Comparison of ENCODE assay signal across 18 mouse cellular contexts in the genomic region with DNA sequence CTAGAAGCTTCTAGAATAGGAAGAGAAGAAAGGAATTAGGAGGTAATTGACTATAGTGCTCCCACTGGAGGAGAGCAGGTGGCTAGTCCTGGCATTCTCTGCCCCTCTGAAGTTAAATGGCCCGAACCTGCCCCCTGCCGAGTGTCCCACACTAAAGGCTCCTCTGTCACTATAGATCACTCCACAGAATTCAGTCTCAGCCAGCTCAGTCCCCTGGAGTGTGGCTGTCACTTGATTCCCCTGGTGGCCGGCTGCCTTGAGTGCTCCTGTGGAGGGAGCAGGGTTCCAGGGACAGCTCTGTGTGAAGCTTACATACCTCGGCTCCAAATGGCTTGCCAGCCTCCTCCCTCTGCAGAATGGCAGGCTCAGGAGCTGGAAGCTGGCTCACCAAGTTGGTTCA. TPM values are rescaled to one million over a fixed set of nuclear protein-coding genes. Genes with fewer than 3 reads are reported as not detected.
DNase-seq lines count a peak whose midpoint lies in the region; ATAC-seq lines count a peak whose summit lies in the region.
"Had no signal": no experiment of that assay in that cellular context is flagged by ENCODE, and none has a peak within 500 bp of the region (broad histone marks: within the 10 kb centered on the region; RNA-seq: fewer than 3 reads in every experiment).

No protein-coding gene starts in this region.

- no peak for ATAC-seq in forebrain, embryonic 16.5 days
- peak; percentile 35; the same call in 1 of the 2 replicates for ATAC-seq in hindbrain, embryonic 14.5 days (ENCODE audit: low FRiP score)
- ATAC-seq: liver, postnatal 0 days; midbrain, embryonic 13.5 days had no signal

- H3K9ac ChIP-seq in forebrain, embryonic 16.5 days (replicated peaks; ENCODE audit: low read depth, low read length), result no peak overlapping the region
- H3K9ac ChIP-seq in hindbrain, embryonic 14.5 days, result no peak overlapping the region
- H3K9ac ChIP-seq: embryonic facial prominence, embryonic 15.5 days; heart, embryonic 13.5 days; liver, postnatal 0 days; midbrain, embryonic 13.5 days had no signal

- H3K4me1 ChIP-seq in forebrain, embryonic 10.5 days, result peaks cover 28% of the 10 kb centered on the region
- H3K4me1 ChIP-seq in forebrain, embryonic 16.5 days (replicated peaks; ENCODE audit: control insufficient read depth, insufficient read depth, low read length), result peaks cover 22% of the 10 kb centered on the region
- peaks cover 13% of the 10 kb centered on the region; the same call in 1 of the 2 replicates for H3K4me1 ChIP-seq in hindbrain, embryonic 14.5 days (replicated peaks; ENCODE audit: control insufficient read depth, insufficient read depth, low read length)

- peak overlapping the region; percentile 70 for H3K27ac ChIP-seq in forebrain, embryonic 10.5 days
- no peak overlapping the region for H3K27ac ChIP-seq in forebrain, embryonic 16.5 days (ENCODE audit: low read length)
- no peak overlapping the region for H3K27ac ChIP-seq in hindbrain, embryonic 14.5 days
- H3K27ac ChIP-seq: embryonic facial prominence, embryonic 15.5 days; heart, embryonic 13.5 days; midbrain, embryonic 13.5 days had no signal

- H3K4me3 ChIP-seq in forebrain, embryonic 10.5 days, result no peak overlapping the region
- no peak overlapping the region for H3K4me3 ChIP-seq in forebrain, embryonic 16.5 days (replicated peaks; ENCODE audit: low read length)
- H3K4me3 ChIP-seq in hindbrain, embryonic 14.5 days (replicated peaks; ENCODE audit: low read length), result no peak overlapping the region
- H3K4me3 ChIP-seq: embryonic facial prominence, embryonic 15.5 days; heart, embryonic 13.5 days; midbrain, embryonic 13.5 days had no signal

- no peak for DNase-seq in forebrain, embryonic 10.5 days (ENCODE audit: extremely low spot score, low spot score)
- peak; percentile 10 to 34 for DNase-seq in kidney, postnatal 4 days
- DNase-seq in kidney, adult 11 months, result no peak
- peak; percentile 51 for DNase-seq in ZHBTc4 (ENCODE audit: low read depth, low spot score)
- DNase-seq in hindbrain, embryonic 14.5 days (ENCODE audit: low spot score), result no peak
- no peak for DNase-seq in natural killer cell, adult 2 months (ENCODE audit: low spot score in 2 of 2)
- DNase-seq in thymus, postnatal 14 days, result no peak
- DNase-seq: adrenal gland, postnatal 10 days; cerebellum, adult 18-20 months; kidney, postnatal 14 days; liver, postnatal 0 days; spleen, adult 18-20 months had no signal

- no peaks in the 10 kb centered on the region; the same call in 1 of the 2 replicates for H3K36me3 ChIP-seq in forebrain, embryonic 10.5 days (replicated peaks)
- H3K36me3 ChIP-seq in forebrain, embryonic 16.5 days (ENCODE audit: control insufficient read depth, insufficient read depth), result no peaks in the 10 kb centered on the region
- H3K36me3 ChIP-seq in hindbrain, embryonic 14.5 days (replicated peaks; ENCODE audit: control insufficient read depth, insufficient read depth), result no peaks in the 10 kb centered on the region
- H3K36me3 ChIP-seq: embryonic facial prominence, embryonic 15.5 days; heart, embryonic 13.5 days; midbrain, embryonic 13.5 days had no signal

- H3K4me2 ChIP-seq in forebrain, embryonic 16.5 days (ENCODE audit: low read length), result no peak overlapping the region
- no peak overlapping the region for H3K4me2 ChIP-seq in hindbrain, embryonic 14.5 days (replicated peaks)
- H3K4me2 ChIP-seq: embryonic facial prominence, embryonic 15.5 days; heart, embryonic 13.5 days; midbrain, embryonic 13.5 days had no signal

- H3K9me3 ChIP-seq in forebrain, embryonic 10.5 days, result 0 out of 2 replicates have a peak, but pooled peaks cover under 1% of the 10 kb centered on the region
- no peaks in the 10 kb centered on the region for H3K9me3 ChIP-seq in forebrain, embryonic 16.5 days (ENCODE audit: control insufficient read depth, low read length)
- no peaks in the 10 kb centered on the region for H3K9me3 ChIP-seq in hindbrain, embryonic 14.5 days (ENCODE audit: control insufficient read depth, low read length)
- H3K9me3 ChIP-seq: embryonic facial prominence, embryonic 15.5 days; heart, embryonic 13.5 days had no signal

- H3K27me3 ChIP-seq in forebrain, embryonic 10.5 days (ENCODE audit: poor library complexity, severe bottlenecking), result 0 out of 2 replicates have a peak, but pooled peaks cover 7% of the 10 kb centered on the region
- H3K27me3 ChIP-seq in forebrain, embryonic 16.5 days (replicated peaks; ENCODE audit: control insufficient read depth, insufficient read depth, low read length), result no peaks in the 10 kb centered on the region
- H3K27me3 ChIP-seq in hindbrain, embryonic 14.5 days (ENCODE audit: control insufficient read depth, insufficient read depth, low read length), result no peaks in the 10 kb centered on the region
- H3K27me3 ChIP-seq: embryonic facial prominence, embryonic 15.5 days; heart, embryonic 13.5 days; midbrain, embryonic 13.5 days had no signal

- WGBS in forebrain, embryonic 10.5 days, result 14% methylated on average over 4 of the region's 4 CpGs
- WGBS in forebrain, embryonic 16.5 days, result 6% methylated on average over 4 of the region's 4 CpGs
- 7% methylated on average over 4 of the region's 4 CpGs for WGBS in hindbrain, embryonic 14.5 days

RNA-seq across cellular contexts. Expression of gene Ccdc182, which starts 33.2 kb away (rescaled TPM):
- polyA plus RNA-seq in forebrain, embryonic 10.5 days (2016; fragmentation: Nextera tagmentation; extraction: Ambion mirVana), result 0.17 and 0.73 TPM in 2 replicates
- not detected in 2 replicates for polyA plus RNA-seq in forebrain, embryonic 16.5 days (2015; fragmentation: Nextera tagmentation; extraction: Ambion mirVana)
- polyA plus RNA-seq in hindbrain, embryonic 14.5 days (2014; fragmentation: Nextera tagmentation; extraction: Ambion mirVana), result 0.37 TPM in 1 of 2 replicates, not detected in the other
- polyA plus RNA-seq: C2C12; embryonic facial prominence, embryonic 15.5 days; frontal cortex, adult 2 months; heart, embryonic 13.5 days; liver, postnatal 0 days had no signal

Comparison
In these comparisons a context has a peak if more than half of its experiments do, and no peak if none do; other contexts are left out.
1. DNase-seq: peak in kidney, postnatal 4 days (2 of 2) and ZHBTc4 (single experiment); none in forebrain, embryonic 10.5 days (single experiment), kidney, adult 11 months (single experiment), hindbrain, embryonic 14.5 days (single experiment), natural killer cell, adult 2 months (0 of 2) and thymus, postnatal 14 days (single experiment).